Mouse (Mus musculus) embryonic facial prominence, embryonic 10.5 days (tissue): ENCODE results near the gene Itpr3. TPM values are rescaled to one million over a fixed set of nuclear protein-coding genes. Genes with fewer than 3 reads are reported as not detected.

Experiments
- DNase-seq: peaks from one replicate; pipeline ENCODE4 v3.0.0-alpha.2; 2017; ENCODE audit warnings: low spot score
- H3K27ac ChIP-seq: fragments of 300-500 bp; sonication (generic); replicated peaks from 2 replicates; pipeline ENCODE4 v1.5.1; 2016; ENCODE audit warnings: mild to moderate bottlenecking
- H3K27me3 ChIP-seq: fragments of 300-500 bp; sonication (generic); replicated peaks from 2 replicates; pipeline ENCODE4 v1.6.1; 2016; ENCODE audit warnings: low read depth, mild to moderate bottlenecking; ENCODE audit not compliant: poor library complexity, severe bottlenecking
- H3K36me3 ChIP-seq: fragments of 300-500 bp; sonication (generic); replicated peaks from 2 replicates; pipeline ENCODE4 v1.6.1; 2016; ENCODE audit warnings: mild to moderate bottlenecking, moderate library complexity
- H3K4me1 ChIP-seq: fragments of 300-500 bp; sonication (generic); 2 replicates; pipeline ENCODE4 v1.6.1; 2016
- H3K4me3 ChIP-seq: fragments of 300-500 bp; sonication (generic); 2 replicates; pipeline ENCODE4 v1.5.1; 2016; ENCODE audit warnings: mild to moderate bottlenecking, moderate library complexity
- H3K9me3 ChIP-seq: fragments of 300-500 bp; sonication (generic); 2 replicates; pipeline ENCODE4 v1.6.1; 2016; ENCODE audit warnings: mild to moderate bottlenecking
- WGBS: fragments of 180-500 bp; shearing (Covaris S2); methylation state at CpG from one replicate; pipeline ENCODE4 v1.1.7; 2016; 5-methylcytosine and 5-hydroxymethylcytosine counted together
- polyA plus RNA-seq: library from polyadenylated mRNA; unstranded; fragments of >200 nt; fragmentation: Nextera tagmentation; extraction: Ambion mirVana; gene quantifications from 2 replicates; pipeline ENCODE4 v1.2.1, GENCODE M21; 2016

Gene Itpr3
- polyA plus RNA-seq, 1 experiment from 2014 or later = 4.0 TPM

DNA sequence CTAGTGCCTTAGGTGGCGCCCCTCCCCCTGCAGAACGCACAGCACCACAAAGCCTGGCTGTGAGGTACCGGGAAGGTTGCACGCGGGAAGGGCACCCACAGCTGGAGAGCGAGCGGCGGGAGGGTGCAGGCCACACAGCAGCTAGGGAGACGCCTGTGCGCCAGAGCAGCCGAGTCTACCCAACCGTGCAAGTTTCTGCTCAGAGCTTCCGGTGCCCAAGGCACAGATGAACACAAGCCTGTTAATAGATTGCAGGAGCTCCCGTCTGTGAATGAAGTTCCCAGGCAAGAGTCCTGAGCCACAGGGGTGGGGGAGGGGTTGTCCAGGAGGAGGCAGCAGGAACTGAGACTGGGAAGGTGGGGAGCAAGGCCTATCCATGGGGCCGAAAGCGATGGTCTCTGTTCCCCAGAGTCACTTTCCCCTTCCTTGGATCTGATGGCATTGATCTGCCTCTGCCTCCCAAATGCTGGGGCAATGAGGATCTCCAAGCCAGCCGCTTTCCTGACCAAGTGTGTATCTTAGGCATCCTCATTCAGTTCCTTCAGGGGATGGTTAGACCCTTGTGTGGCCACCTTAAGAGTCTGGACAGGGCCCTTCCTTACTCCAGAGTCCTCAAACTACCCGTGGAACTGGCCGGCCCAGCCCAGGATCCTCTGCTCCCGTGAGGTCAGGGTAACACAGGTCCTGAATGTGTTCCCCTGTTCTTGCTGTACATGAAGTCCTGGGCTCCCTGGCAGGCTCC is 16.6 kb upstream of the Itpr3 start:
- WGBS = 7% methylated on average over 20 of the region's 20 CpGs
- no peaks in the 10 kb centered on the region for H3K9me3 ChIP-seq
- peak overlapping the region; percentile 90 for H3K27ac ChIP-seq
- H3K4me3 ChIP-seq = peak overlapping the region; percentile 35
- peaks cover 69% of the 10 kb centered on the region for H3K4me1 ChIP-seq
- peak; percentile 84 for DNase-seq
- no peaks in the 10 kb centered on the region for H3K36me3 ChIP-seq
- peaks cover 20% of the 10 kb centered on the region for H3K27me3 ChIP-seq

DNA sequence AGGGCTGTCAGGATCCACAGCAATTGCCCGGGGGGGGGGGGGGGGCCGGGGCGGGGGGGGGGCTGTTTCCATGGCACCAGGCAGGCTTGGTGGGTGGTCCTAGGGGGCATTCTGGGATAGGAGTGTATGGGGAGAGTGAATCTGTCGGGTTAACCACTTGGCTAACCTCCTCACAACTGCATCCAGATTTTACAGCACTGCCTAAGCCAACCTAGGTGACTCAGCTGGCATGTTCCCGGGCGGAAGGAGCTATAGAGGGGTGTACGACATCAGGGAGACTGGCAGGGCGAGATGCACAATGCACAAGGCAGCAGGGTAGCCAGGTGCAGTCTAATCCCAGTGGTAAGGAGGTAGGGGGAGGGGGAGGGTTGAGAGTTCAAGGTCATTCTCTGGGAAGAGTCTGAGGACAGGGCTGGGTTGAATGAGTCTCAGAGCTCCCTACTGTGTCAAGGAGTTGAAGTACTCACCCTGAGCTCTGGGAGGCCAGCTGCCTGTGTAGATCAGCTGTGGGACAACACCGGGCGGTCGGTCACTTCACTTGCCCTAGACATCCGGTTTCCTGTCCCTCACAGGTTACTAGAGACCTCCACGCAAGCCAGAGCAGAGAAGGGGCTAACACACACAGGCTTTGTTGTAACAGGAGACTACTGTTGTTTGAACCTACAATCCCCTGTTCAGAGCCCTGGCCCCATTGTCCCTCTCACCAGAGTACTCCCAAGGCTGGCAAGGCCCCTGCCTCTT is 15.9 kb upstream of the Itpr3 start:
- peaks cover 20% of the 10 kb centered on the region for H3K27me3 ChIP-seq
- H3K4me3 ChIP-seq = 0 out of 2 replicates have a peak overlapping the region, but pooled peaks have one; percentile 16
- WGBS = 29% methylated on average over 13 of the region's 13 CpGs
- peak; percentile 37 for DNase-seq
- no peaks in the 10 kb centered on the region for H3K36me3 ChIP-seq
- peak overlapping the region; percentile 90 for H3K27ac ChIP-seq
- no peaks in the 10 kb centered on the region for H3K9me3 ChIP-seq
- H3K4me1 ChIP-seq = peaks cover 64% of the 10 kb centered on the region

DNA sequence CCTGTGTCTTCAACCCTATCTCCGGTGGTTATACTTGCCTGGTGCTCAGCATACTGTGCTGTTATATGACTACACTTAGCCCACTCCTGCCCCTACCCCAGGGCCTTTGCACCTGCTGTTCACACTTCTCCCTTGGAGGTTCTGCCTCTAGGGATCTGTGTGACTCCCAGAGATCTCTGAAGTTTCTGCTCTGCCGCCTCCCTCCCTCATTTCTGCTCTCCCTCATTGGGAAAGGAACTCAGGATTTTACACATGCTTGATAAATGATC is 15.4 kb upstream of the Itpr3 start:
- H3K4me3 ChIP-seq = no peak overlapping the region
- 79% methylated on average over 2 of the region's 2 CpGs for WGBS

DNA sequence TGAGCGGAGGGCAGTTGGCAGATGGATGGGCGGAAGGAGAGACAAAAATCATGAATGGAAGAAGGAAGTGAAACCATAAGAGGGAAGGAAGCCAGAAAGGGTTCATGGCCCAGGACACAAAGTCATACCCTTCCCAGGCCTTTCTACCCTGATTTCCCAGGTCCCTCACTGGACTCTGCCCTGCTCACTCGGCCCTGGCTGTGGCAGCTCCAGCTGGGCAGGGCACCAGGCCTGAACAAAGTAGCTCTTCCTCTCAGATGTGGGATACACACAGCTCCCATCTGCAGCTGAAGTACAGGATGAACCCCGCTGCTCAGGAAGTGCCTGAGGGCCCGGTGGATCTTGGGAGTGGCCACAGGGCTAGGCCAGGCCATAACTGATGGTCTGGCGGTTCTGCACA is 14.3 kb upstream of the Itpr3 start:
- Histone ChIP-seq H3K27ac (peak overlapping the region; percentile 14), H3K9me3 (no peaks in the 10 kb centered on the region), H3K36me3 (no peaks in the 10 kb centered on the region), H3K4me1 (peaks cover 56% of the 10 kb centered on the region), H3K27me3 (peaks cover 17% of the 10 kb centered on the region), H3K4me3 (no peak overlapping the region)
- no peak for DNase-seq
- 61% methylated on average over 6 of the region's 6 CpGs for WGBS

More for the DNA sequence above, 15.4 kb upstream of the Itpr3 start:
- no peak for DNase-seq
- Histone ChIP-seq H3K9me3 (no peaks in the 10 kb centered on the region), H3K27me3 (peaks cover 20% of the 10 kb centered on the region), H3K27ac (peak overlapping the region; percentile 90), H3K36me3 (no peaks in the 10 kb centered on the region), H3K4me1 (peaks cover 60% of the 10 kb centered on the region)

DNA sequence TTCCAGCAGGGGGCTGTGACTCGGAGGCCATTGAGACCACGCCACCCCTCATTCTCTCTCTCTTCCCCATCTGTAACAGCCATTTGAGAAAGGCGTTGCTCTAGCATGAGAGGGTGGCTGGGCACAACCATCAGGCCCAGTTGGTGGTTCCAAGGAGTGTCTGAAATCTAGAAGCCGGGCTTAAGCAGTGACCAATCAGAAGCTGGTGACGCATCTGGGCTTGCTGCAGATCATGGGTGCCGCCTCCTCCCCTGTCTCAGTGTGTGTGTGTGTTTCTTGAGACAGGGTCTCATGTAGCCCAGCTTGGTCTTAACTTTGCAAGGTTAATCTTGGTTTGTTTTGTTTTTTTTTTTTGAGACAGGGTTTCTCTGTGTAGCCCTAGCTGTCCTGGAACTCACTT is 11.9 kb upstream of the Itpr3 start:
- no peak overlapping the region for H3K4me3 ChIP-seq
- no peak overlapping the region; the same call in 1 of the 2 replicates for H3K27ac ChIP-seq
- WGBS = 89% methylated on average over 6 of the region's 6 CpGs
- no peak for DNase-seq
- no peaks in the 10 kb centered on the region for H3K27me3 ChIP-seq
- H3K4me1 ChIP-seq = peaks cover 43% of the 10 kb centered on the region
- H3K36me3 ChIP-seq = no peaks in the 10 kb centered on the region
- no peaks in the 10 kb centered on the region for H3K9me3 ChIP-seq

DNA sequence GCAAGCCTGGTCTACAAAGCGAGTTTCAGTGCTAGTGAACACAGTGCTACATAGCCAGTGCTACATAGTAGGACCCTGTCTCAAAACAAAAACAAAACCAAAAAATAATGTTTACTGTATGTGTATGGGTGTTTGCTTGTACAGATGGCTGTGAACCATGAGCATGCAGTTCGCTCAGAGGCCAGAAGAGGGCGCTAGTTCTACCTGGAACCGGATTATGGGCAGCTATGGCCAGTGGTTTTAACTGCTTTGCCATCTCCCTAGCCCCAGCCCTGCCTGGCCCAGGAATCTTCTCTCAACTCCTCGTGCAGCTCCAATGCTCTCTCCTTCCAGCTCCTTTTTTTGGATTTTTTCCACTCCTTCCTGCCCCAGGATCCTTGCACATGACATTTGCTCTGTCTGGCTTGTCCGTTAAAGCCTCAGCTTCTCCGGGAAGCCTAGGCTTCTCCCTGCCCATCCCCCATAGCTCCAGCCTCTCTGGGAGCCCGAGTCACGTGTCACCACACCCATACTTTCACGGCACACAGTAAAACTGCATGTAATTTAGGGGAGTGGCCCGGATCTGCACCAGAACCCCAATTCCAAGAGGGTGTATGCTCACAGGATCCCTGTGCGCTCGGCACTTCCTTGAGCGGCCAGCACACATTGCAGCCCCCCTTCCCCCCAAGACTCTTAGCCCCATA is 9.2 kb upstream of the Itpr3 start:
- WGBS = 70% methylated on average over 14 of the region's 14 CpGs
- Histone ChIP-seq H3K9me3 (no peaks in the 10 kb centered on the region), H3K27me3 (no peaks in the 10 kb centered on the region), H3K4me1 (peaks cover 41% of the 10 kb centered on the region), H3K4me3 (no peak overlapping the region), H3K36me3 (no peaks in the 10 kb centered on the region), H3K27ac (peak overlapping the region; percentile 73)
- no peak for DNase-seq

DNA sequence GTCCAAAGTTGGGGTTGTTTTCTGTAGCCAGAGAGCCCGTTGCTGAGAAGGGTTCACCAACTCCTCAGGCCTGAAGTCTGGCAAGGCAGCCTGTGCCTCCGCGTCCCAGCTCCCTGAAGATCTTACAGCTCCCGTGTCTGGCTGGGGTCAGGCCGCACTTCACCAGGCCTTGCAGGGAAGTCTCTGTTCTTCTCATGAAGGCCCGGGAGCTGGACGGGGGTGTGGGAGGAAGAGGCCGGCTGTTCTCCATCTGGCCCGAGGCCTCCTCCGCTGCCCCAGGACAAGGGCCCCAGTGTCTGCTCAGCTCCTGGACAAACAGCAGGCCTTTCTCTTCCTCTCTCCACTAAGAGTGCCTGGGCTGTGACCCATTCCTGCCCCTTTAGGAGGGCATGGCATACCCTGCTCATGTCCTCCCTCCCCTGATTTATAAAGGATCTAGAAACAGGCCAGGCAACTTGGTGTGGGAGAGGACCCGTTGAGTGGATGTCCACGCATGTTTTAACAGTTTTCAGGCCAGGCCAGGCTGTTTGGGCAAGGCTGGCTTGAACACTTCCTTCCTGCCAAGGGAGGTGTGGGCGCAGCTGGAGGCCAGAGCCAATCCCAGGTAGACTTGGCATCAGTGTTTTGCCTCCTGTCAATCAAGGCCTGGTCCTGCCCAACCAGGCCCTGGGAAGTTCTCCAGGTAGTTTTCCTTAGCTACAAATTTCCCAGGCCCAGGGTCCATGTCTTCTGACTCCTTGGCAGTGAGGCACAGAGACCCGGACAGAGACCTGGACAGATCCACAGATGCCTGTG is 8.5 kb upstream of the Itpr3 start:
- peak overlapping the region; percentile 73 for H3K27ac ChIP-seq

DNA sequence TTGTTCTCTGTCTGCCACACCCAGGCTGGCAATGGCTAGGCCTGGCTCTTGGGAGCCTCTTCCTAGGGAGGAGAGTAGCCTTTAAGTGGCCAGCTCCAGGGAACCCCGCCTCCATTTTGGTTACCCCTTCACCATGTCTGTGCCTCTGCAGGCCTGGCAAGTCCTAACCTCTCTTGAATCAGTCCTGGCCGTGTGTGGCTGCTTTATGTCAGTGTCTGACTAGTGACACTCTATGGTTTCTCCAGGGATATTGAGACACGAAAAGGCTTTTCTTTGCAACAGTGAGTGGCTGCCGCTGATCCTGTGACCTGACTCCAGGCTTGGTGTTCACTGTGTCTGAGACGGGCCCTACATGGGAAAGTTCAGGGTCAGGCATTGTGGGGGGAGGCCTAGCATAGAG is 6.3 kb upstream of the Itpr3 start:
- WGBS = 65% methylated on average over 5 of the region's 5 CpGs
- Histone ChIP-seq H3K36me3 (no peaks in the 10 kb centered on the region), H3K27ac (peak overlapping the region; percentile 76), H3K4me3 (no peak overlapping the region), H3K27me3 (peaks cover 1% of the 10 kb centered on the region), H3K4me1 (peaks cover 31% of the 10 kb centered on the region), H3K9me3 (no peaks in the 10 kb centered on the region)
- DNase-seq = no peak

More for the DNA sequence above, 8.5 kb upstream of the Itpr3 start:
- 50% methylated on average over 14 of the region's 14 CpGs for WGBS
- Histone ChIP-seq H3K27me3 (no peaks in the 10 kb centered on the region), H3K36me3 (no peaks in the 10 kb centered on the region), H3K4me1 (peaks cover 34% of the 10 kb centered on the region), H3K4me3 (no peak overlapping the region), H3K9me3 (no peaks in the 10 kb centered on the region)
- peak; percentile 53 for DNase-seq

DNA sequence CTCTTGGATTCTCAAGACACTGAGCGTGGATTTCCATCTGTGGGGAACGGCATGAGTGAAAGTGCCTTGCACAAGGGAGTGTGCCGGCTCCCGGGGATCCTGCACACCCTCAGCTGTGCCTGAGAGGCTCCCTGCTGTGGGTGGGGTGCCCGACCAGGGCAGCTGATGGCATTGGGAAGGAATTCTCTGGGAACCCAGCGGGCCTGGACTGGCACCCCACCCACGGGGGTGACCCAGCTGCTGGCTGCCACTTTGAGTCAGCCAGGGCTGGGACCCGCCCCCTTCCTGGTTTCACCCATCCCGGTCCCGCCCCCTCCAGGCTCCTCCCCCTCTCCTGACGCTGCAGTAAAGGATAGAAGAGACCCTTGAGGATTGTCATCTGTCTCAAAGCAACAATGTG is 5.6 kb upstream of the Itpr3 start:
- peaks cover 8% of the 10 kb centered on the region for H3K27me3 ChIP-seq
- peak; percentile 53 for DNase-seq
- H3K27ac ChIP-seq = peak overlapping the region; percentile 76
- H3K9me3 ChIP-seq = no peaks in the 10 kb centered on the region
- 34% methylated on average over 11 of the region's 11 CpGs for WGBS
- H3K4me1 ChIP-seq = peaks cover 37% of the 10 kb centered on the region
- H3K36me3 ChIP-seq = no peaks in the 10 kb centered on the region
- H3K4me3 ChIP-seq = 0 out of 2 replicates have a peak overlapping the region, but pooled peaks have one; percentile 24

DNA sequence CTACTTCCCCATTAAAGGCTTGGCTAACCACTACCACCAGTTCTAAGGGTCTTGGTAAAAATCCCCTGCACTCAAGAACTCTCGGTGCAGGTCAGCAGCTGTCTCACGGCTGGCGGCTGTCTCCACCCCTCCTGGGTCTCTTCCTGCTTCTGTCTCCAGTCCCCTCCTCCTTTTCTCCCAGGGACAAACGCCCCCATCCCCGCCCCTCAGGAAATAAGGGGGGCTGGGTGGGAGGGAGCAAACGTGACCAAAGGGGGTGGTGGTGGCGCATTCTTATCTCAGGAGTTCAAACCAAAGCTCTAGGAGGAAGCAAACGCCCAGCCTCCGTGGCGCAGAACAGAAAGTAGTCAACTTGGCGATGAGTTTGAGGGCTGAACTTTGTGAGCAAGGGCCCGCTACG is 934 bp upstream of the Itpr3 start:
- Histone ChIP-seq H3K36me3 (no peaks in the 10 kb centered on the region), H3K9me3 (no peaks in the 10 kb centered on the region), H3K27ac (peak overlapping the region; percentile 85), H3K27me3 (peaks cover 51% of the 10 kb centered on the region), H3K4me3 (peak overlapping the region; percentile 68), H3K4me1 (peaks cover 55% of the 10 kb centered on the region)
- under 1% methylated on average over 13 of the region's 13 CpGs for WGBS
- DNase-seq = peak; percentile 87

DNA sequence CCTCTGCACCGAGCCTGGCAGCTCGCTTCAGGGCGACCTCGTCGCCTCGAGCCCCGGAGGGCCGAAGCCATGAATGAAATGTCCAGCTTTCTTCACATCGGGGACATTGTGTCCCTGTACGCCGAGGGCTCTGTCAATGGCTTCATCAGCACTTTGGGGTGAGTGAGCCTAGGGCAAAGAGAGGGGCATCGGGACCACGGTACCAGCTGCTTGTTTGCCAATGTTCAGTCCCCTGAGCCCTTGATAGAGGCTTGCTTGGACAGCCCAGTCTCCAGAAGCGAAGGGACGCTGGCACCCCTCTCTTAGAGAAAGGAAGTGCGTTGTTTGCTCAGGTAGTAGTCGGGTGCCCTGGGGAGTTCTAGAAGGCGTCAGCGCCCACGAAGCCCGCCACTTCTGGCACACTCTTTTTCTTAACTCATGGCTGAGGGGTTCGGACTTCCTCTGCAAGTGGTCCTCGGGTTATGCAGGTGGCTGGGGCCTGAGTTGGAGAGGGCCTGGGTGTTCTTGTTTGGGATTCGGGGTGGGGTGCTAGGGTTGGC is 482 bp downstream of the Itpr3 start:
- 1% methylated on average over 24 of the region's 24 CpGs for WGBS
- Histone ChIP-seq H3K4me3 (peak overlapping the region; percentile 68), H3K4me1 (peaks cover 45% of the 10 kb centered on the region), H3K27ac (peak overlapping the region; percentile 85), H3K9me3 (no peaks in the 10 kb centered on the region), H3K27me3 (peaks cover 51% of the 10 kb centered on the region), H3K36me3 (no peaks in the 10 kb centered on the region)
- no peak for DNase-seq

DNA sequence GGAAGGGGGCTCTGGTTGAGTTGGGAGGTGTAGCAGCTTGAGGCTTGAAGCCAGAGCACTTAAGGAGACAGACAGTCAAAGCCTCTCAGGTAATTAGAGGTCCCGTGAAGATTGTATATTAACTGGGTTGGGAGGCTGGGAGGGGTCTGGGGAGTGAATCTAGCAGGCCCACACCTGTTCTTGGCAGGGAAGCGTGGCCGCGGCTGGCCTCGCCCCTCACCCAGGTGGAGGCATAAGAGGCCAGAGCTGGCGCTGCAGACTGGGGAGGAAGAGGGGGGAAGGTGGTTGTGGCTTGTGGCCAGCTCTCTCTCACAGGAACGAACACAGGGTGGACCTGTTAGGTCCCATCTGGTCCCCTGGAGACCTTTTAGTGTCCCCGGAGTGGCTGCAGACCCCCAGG is 3.6 kb downstream of the Itpr3 start:
- WGBS = 84% methylated on average over 8 of the region's 8 CpGs
- no peaks in the 10 kb centered on the region for H3K36me3 ChIP-seq
- DNase-seq = no peak
- H3K4me3 ChIP-seq = no peak overlapping the region
- peaks cover 61% of the 10 kb centered on the region for H3K4me1 ChIP-seq
- no peaks in the 10 kb centered on the region for H3K9me3 ChIP-seq
- peaks cover 51% of the 10 kb centered on the region for H3K27me3 ChIP-seq
- H3K27ac ChIP-seq = no peak overlapping the region
